Mouse (Mus musculus): ENCODE measurements at regions not wholly inside any gene's neighbourhood (a gene's known extent, or its start where the extent isn't known, plus 50 kb on each side); places are given as distances from the start of the nearest gene placed in this dataset.

DNA sequence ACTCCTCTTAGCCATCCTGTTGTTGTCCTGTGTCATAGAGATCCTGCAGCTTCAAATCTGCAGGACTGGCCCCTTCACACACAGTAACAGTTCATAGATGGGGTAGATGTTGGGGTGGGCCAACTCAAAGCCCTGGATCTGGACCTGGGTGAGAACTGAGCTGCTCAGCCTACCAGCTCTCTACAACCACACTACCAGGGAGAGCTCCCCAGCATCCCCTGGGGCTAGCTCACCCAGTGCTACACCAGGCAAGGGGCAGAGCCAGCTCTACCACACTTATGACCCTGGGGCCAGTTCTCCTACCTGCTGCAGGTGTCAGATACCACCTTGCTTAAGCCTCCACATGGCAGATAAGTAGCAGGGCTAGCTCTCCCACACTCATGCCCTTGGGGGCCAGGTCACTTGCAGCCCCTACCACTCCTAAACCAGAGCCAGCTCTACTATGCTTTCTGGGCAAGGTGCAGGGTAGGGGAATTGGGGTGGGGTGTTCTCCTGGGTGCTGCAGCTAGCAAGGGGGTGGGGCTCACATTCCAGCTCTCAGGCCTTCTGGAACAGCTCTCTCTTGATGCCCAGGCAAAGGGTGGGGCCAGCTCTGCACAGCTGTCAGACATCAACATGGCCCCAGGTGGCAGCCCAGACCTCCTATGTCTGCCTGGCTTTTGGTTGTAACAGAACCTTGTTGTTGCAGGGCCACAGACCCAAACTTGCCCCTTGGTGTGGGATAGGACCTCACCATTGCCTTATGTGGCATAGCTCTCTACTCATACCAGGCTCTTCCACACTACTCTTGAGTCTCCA lies 62.4 kb upstream of the Tab2 start:
- TF ChIP-seq POLR2A (IDR thresholded peaks at IDR 0.05; ENCODE audit: low read depth, low read length) (no peak), CTCF (IDR thresholded peaks at IDR 0.05; ENCODE audit: extremely low read depth, insufficient read depth, insufficient read length, insufficient replicate concordance) (no peak)
